Mouse (Mus musculus) cerebellum, postnatal 36 days (tissue): ENCODE measurements around the gene Rab4a.
A peak's percentile ranks its signal among the peaks of the same experiment; 100 is the strongest.

Experiments used
- DNase-seq, 2 experiments: peaks; one replicate each; pipeline ENCODE4 v3.0.0; 2021 to 2022; ENCODE audit warnings: mixed read lengths in 2 of 2

Gene Rab4a

DNA sequence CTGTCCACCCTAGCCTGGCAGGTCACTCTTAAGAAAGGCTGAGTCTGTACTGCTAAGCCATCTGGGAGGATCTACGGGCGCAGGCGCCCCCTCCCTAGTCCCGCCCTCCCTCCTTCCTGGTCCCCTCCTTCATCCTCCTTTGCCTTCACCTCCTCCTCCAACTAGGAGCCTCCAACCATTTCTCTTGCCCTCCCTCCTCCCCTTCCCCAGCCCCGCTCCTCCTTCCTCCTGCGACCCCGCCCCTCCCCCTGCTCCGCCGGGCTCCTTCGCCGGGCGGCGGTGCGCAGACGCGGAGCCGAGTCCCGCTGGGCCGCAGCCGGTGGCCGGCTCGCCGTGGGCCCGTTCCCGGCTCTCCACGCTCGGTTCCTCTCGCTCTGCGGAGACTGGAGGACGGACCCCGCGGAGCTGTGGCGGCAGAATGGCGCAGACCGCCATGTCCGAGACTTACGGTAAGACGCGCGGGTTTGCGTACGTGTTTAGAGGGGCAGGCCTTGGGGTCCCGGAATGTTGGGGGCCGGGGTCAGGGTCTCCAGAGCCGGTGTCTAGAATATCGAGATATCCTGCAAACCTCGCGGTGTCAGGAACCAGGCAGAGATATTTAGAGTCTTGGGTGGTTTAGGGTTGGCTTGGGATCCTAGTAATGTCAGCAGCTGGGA is at the start of gene Rab4a:
Gene Rab4a, plus strand, starts transcription at position 268 of the 656 bp plus-strand sequence.
- DNase-seq = peak; percentile 83 to 90

- no peak for DNase-seq
These were observed 48.9 kb upstream of the Rab4a start for GRCm38 (mm10) chr8:123756901-123757300.

DNA sequence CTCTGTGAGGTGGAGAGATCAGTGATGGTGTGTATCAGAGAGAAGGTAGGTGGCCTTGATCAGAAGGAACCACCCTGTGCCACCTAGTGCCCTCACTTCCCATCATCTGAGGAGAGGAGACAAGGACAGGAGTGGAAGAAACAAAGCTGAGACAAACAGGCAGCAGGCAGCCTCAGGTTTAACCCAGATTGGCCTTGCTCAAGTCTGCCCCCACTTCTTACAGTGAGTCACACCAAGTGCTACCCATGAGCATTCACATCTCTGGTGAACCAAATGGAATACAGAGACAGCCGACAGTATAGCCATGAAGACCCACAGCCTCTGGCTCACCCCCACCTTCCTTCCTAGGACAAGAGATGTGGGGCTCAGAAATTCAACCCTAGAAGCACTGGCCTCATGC is 46.9 kb upstream of the Rab4a start:
- no peak for DNase-seq

DNA sequence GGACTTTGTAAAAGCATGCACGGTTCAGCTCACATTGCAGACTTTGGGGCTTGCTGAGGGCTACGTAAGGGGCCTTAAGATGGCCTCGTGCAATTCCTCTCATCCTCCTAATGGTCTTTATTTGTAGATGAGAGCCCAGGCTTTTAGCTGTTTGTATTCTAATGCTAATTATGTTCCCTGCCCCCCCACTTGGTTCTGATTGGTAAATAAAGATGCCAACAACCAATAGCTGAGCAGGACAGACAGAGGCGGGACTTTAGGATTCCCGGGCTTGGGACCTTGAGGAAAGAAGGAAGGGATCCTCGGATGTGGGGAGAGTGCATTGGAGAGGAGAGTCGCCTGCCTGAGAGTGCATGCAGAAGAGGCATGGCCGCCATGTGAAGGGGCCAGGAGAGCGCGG is 45.9 kb upstream of the Rab4a start:
- DNase-seq = no peak

- DNase-seq = no peak
These were observed 45.2 kb upstream of the Rab4a start for GRCm38 (mm10) chr8:123760579-123760978.

GRCm38 (mm10) chr8:123761266-123761882 is 44.4 kb upstream of the Rab4a start:
- DNase-seq = peak; percentile 58 to 64

GRCm38 (mm10) chr8:123761883-123762270 is 43.9 kb upstream of the Rab4a start:
- DNase-seq = no peak

DNA sequence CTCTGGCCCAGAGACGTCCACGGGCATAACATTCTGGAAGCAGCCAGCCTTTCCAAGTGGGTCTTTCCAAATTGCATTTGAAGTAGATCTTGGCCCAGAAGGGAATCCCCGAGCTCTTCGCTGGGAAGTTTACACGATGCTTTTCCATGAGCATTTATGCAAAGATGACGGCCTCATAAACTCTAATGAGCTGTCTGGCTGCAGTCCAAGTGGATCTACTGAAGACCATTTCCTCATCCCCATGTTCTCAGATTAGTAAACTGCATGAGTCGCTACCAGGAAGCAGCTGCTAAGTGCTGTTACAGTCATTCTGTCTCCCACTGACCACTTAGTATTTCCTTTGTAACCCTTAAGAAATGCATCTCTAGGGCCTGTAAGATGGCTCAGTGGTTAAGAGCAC is 42.4 kb upstream of the Rab4a start:
- no peak for DNase-seq

DNA sequence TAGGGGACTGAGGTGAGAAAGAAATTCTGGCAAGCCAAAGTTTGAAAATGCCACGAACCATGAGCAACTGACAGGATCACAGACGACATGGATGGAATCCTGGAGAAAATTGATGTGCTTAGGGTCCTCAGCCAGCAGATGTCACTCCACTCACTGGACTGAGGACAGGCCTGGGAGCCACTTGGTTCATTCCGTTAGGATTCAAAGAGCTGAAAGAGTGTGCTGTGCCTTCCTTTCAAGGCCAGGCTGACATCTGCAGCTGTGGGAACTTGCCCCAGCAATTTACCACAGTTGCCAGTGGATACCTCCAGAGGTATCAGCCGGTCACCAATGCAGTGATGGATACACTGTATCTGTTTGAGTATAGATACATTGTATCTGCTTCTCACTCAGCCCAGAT is 41.1 kb upstream of the Rab4a start:
- DNase-seq = peak; percentile 46 to 48

DNA sequence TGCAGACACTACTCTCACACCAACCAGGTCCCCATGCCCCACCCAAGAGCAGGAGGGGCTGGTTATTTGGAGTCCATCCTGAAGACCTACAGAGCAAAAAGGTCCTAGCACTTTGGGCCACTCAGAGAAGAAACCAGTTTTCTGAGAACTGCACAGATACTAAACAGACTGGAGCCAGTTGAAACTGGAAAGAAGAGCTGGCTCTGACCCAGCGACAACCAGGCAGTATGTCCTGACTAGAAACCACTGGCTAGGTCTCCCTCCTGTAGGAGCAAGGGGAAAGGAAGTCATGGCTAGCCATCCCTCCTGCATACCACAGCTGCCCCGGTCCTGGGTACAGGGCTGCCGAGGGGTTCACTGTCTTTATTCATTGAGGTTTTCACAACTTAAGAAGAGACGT is 39.3 kb upstream of the Rab4a start:
- DNase-seq = no peak

DNA sequence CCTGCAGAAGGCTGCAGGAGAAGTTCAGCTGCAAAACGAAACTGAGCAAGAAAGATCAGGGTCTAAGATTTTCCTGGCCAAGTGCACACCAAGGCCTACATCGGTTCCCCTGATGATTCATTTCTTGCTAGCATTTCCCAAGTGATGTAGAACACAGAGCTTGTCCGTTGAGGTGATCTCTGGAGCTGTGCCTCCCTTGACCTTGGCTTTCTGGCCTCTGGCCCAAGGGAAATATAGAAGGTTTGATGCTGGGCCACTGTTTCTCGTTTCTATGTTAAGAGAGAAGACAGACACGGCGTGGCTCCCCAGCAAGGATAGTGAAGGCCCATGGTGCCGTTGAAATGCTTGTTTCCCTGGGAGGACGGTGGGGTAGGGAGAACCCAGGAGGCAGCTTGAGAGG is 37.9 kb upstream of the Rab4a start:
- DNase-seq = no peak

DNA sequence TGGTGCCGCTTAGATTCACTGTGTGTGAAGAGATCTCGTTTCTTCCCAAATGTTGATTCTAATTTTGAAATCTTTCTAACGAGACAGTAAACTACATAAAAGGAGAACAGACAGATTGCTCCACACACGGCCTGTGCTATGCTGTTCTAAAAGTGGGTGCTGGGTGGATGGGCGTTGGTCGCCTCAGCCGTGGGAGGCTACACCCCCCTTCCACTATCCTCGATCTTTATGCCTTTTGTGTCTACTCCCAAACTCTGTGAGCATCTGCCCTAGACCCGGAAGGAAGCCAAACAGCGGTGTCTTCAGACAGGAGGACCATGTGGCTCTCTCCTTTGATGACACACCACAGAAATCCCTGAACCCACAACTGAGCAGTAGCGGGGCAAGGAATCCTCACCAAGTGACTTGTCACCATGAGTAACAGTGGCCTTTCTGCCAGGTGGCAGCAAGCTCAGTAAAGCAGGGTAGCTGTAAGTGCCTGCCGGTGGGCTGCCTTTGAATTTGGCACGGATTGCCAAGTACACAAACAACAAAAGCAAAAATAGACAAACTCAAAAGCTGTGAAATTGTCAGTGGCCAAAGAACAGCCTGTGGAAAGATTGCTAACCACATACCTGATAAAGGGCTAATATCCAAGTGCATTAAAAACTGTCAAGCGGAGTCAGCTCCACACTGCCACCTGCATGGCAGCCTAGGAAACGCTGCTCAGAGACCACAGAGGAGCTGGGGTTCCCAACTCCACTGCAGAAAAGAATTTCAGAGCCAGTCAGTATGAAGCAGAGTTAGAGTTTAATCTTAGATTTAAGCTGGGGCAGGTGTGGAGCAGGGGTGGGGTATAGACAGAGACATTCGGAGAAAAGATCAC is 37.1 kb upstream of the Rab4a start:
- peak; percentile 65 to 70 for DNase-seq

DNA sequence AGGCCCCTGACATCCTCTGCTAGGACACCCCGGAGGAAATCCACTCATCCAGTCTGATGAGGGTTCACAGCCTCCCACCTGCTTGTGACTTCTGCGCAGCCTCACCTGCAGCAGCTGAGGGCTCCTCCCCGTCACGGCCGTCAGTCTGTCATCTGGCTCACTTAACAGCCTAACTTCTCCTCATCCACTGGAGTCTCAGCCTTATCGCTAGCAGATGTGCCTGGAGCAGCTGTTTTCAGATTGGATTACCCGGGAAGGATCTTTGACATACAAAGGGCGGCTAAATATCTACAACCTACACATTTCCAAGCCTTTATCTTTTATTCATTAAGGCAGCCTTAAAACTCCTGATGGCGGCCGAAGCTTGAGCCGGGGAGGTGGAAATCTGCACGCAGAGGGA is 32.3 kb upstream of the Rab4a start:
- DNase-seq = no peak

GRCm38 (mm10) chr8:123774491-123774890 is 31.3 kb upstream of the Rab4a start:
- no peak for DNase-seq

DNA sequence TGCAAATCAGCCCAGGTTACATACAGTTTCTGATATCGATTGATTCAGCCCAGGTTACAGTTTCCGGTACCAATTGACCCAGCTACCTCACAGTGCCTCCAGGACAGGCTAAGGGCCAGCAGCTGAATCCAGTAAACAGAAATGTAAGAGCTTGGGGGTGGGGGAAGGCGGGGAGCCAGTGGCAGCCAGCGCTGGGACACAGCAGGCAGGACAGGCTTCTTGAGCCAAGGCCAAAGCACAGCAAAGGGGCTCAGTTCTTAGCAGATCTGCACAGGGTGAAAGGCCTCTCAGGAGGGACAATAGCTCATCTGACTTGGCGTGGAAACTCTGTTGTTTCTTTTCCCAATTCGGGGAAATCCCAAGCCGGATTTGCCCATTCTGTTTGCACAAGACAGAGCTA is 28.5 kb upstream of the Rab4a start:
- no peak for DNase-seq

DNA sequence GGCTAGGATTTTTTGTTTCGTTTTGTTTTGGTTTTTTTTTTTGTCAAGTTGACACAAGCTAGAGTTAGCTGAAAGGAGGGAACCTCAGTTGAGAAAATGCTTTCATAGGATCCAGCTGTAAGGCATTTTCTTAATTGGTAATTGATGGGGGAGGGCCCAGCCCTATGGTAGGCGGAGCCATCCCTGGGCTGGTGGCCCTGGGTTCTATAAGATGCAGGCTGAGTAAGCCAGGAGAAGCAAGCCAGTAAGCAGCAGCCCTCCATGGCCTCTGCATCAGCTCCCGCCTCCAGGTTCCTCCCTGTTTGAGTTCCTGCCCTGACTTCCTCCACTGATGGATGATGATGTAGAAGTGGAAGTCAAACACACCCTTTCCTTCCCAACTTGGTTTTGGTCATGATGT is 25.3 kb upstream of the Rab4a start:
- no peak for DNase-seq

DNA sequence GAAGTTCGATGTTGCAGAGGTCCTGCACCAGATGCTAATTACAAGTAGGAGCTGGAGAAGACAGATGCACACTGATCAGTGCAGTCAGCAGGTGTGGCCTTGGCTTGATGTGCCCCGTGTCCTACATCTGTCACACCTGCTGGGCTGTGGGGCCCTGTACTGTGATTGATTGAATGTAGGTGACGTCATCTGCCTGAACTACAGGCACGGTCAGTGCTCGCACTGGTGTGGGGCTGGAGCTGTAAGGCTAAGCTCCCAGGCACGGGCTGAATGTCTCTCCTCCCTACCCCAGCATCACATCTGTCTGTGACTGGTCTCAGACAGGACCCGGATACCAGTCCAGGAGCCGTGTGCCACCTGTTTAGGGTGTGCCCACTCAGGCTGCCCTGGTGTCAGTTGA is 24.5 kb upstream of the Rab4a start:
- no peak for DNase-seq

DNA sequence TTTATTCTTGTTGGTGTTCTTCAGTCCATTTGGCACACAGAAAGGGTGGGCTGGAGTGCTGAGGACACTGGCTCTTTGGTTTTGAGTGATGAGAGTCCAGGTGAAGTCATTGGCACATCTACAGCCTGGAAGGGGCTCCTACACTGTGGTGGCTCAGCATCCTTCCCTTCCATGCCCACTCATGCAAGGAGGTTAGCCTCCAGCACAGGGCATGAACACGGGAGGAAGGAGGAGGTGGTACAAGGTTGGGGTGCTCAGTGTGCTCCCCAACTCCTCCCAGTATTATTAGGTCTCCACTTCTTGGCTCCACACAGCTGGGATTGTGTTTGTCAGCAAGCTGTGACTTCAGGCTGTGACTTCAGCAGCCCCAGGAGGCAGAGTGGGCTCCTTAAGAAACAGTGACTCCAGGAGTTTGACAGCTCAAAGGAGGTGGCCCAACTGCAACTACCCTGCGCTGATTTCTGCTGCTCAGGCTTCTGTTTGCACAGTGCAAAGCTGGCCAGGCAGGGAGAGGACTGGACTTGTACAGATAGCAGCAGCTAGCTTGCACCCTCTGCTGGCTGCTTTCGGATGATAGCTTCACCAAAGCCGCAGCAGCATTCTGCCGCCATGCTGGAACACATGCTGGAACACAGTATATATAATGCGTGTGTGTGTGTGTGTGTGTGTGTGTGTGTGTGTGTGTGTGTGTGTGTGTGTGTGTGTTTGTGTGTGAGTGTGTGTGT is 22.1 kb upstream of the Rab4a start:
- DNase-seq = peak; percentile 87 to 90

- DNase-seq = peak in 1 of 2 experiments; percentile 34
These were observed 19.6 kb upstream of the Rab4a start for GRCm38 (mm10) chr8:123786166-123786565.

DNA sequence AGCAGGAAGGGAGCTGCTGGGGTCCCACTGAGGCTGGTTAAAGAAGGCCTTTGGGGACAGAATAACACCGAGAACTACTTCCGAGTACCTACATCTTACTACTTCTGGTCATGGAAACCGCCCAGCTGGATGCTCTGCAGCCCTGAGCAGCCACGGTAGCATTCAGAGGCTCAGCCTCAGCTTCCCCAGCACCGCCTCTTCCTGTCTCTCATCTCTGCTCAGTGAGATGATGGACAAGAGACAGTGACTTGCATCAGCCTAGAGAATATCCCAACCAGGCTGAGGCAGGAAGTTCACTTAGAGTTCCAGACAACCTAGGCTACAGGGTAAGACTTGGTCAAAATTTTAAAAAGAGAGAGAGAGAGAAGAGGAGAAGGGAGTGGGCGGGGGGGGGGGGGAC is 19.1 kb upstream of the Rab4a start:
- DNase-seq = no peak

GRCm38 (mm10) chr8:123787254-123787897 is 18.4 kb upstream of the Rab4a start:
- peak; percentile 16 to 17 for DNase-seq

DNA sequence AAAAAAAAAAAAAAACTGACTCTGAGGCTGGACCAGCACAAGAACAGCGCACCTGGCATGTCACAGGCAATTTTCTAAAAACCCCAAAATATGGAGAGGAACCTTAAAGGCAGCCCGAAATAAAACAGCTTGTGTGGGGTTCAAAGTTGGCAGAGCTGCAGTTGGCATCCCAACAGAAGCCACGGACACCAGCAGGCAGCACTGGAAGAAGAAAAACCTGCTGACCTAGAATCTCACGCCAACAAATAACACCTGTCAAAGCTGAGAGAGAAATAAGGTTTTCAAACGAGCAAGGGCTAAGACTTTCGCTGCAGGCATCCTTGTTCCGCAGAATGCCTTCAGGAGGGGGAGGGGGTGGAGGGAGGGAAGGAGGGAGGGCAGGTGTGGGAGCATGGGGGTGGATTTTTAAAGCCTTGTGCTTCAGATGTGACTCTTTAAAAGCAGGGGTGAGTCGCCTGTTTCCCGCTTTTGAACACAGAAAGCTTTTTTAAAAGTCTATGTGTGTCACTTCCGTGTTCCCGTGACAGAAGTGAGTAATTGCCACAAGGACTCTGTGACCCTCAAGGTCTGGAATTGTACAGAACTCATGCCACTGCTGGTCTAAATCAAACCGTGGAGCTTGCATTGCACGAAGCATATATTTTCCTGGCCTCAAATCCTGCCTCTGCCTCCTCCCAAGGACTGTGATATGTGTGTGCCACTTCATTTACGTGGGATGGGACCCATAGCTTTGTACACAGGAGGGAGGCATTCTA is 17.2 kb upstream of the Rab4a start:
- peak; percentile 81 to 85 for DNase-seq
